Mouse (Mus musculus) limb, embryonic 13.5 days (tissue): ENCODE data around the gene Il23r. TPM values are rescaled to one million over a fixed set of nuclear protein-coding genes. Genes with fewer than 3 reads are reported as not detected.
"Not testable (repeated sequence)": the region's sequence is repeated elsewhere in the genome, so short reads cannot be mapped to it uniquely, and the experiment has no call there.

ENCODE experiments used
- ATAC-seq: fragments of 200-750 bp; cut with Nextera tagmentation; 2 replicates; pipeline ENCODE4 v1.8.0; 2017; ENCODE audit warnings: low read depth, moderate number of reproducible peaks, moderate TSS enrichment; ENCODE audit not compliant: low FRiP score
- H3K27ac ChIP-seq: fragments of 300-500 bp; sonication (generic); 2 replicates; pipeline ENCODE4 v1.5.1; 2015; ENCODE audit warnings: inconsistent platforms, mild to moderate bottlenecking, moderate library complexity
- H3K27me3 ChIP-seq: fragments of 300-500 bp; sonication (generic); 2 replicates; pipeline ENCODE4 v1.6.1; 2015; ENCODE audit warnings: mild to moderate bottlenecking, inconsistent platforms
- H3K36me3 ChIP-seq: fragments of 300-500 bp; sonication (generic); 2 replicates; pipeline ENCODE4 v1.6.1; 2015; ENCODE audit warnings: inconsistent platforms, mild to moderate bottlenecking, moderate library complexity
- H3K4me1 ChIP-seq: fragments of 300-500 bp; sonication (generic); 2 replicates; pipeline ENCODE4 v1.6.1; 2015; ENCODE audit warnings: inconsistent platforms
- H3K4me2 ChIP-seq: fragments of 300-500 bp; sonication (generic); replicated peaks from 2 replicates; pipeline ENCODE4 v1.6.1; 2015; ENCODE audit warnings: inconsistent platforms, mild to moderate bottlenecking, moderate library complexity
- H3K4me3 ChIP-seq: fragments of 300-500 bp; sonication (generic); 2 replicates; pipeline ENCODE4 v1.5.1; 2015; ENCODE audit warnings: moderate library complexity, mild to moderate bottlenecking, inconsistent platforms
- H3K9ac ChIP-seq: fragments of 300-500 bp; sonication (generic); 2 replicates; pipeline ENCODE4 v1.6.1; 2015; ENCODE audit warnings: mild to moderate bottlenecking, inconsistent platforms
- H3K9me3 ChIP-seq: fragments of 300-500 bp; sonication (generic); 2 replicates; pipeline ENCODE4 v1.6.1; 2016; ENCODE audit warnings: inconsistent platforms
- WGBS: fragments of 180-500 bp; shearing (Covaris S2); methylation state at CpG from one replicate; pipeline ENCODE4 v1.1.7; 2015; 5-methylcytosine and 5-hydroxymethylcytosine counted together
- polyA plus RNA-seq: library from polyadenylated mRNA; unstranded; fragments of >200 nt; fragmentation: Nextera tagmentation; extraction: Ambion mirVana; gene quantifications from 2 replicates; pipeline ENCODE4 v1.2.1, GENCODE M21; 2015

Gene Il23r
- not detected in 2 replicates for polyA plus RNA-seq

GRCm38 (mm10) chr6:67491755-67492154 lies at the start of gene Il23r:
Gene Il23r, minus strand, starts transcription at chr6:67491855.
- WGBS, result 77% methylated on average over 2 of the region's 2 CpGs
- H3K9ac ChIP-seq, result no peak within 1 kb of the TSS
- H3K4me1 ChIP-seq, result no peaks in the 10 kb centered on the region
- ATAC-seq, result no peak
- no peaks in the 10 kb centered on the region for H3K9me3 ChIP-seq
- no peak within 1 kb of the TSS for H3K4me2 ChIP-seq
- no peak within 1 kb of the TSS for H3K27ac ChIP-seq
- no peaks in the 10 kb centered on the region for H3K36me3 ChIP-seq
- H3K4me3 ChIP-seq, result no peak within 1 kb of the TSS
- no peaks in the 10 kb centered on the region for H3K27me3 ChIP-seq

- ATAC-seq, result no peak
- WGBS, result 4% methylated on average over 8 of the region's 8 CpGs
- peak within 1 kb of the TSS; percentile 50 for H3K9ac ChIP-seq
These were observed 44.1 kb upstream of the Il23r start, which contains the start of gene Tacstd2 for GRCm38 (mm10) chr6:67535777-67536054. Gene Tacstd2, minus strand, starts transcription at chr6:67535796.

GRCm38 (mm10) chr6:67535005-67535776 lies 43.5 kb upstream of the Il23r start:
- Histone ChIP-seq H3K27me3 (peaks cover 78% of the 10 kb centered on the region), H3K9ac (peak overlapping the region; percentile 50), H3K4me3 (peak overlapping the region; percentile 46), H3K4me2 (peak overlapping the region; percentile 73), H3K36me3 (no peaks in the 10 kb centered on the region), H3K4me1 (peaks cover 26% of the 10 kb centered on the region), H3K9me3 (no peaks in the 10 kb centered on the region), H3K27ac (no peak overlapping the region)
- under 1% methylated on average over 62 of the region's 62 CpGs for WGBS
- peak; percentile 46; the same call in 1 of the 2 replicates for ATAC-seq

More at GRCm38 (mm10) chr6:67535777-67536054, 44.1 kb upstream of the Il23r start, which contains the start of gene Tacstd2:
- H3K9me3 ChIP-seq, result no peaks in the 10 kb centered on the region
- peak within 1 kb of the TSS; percentile 73 for H3K4me2 ChIP-seq
- H3K27ac ChIP-seq, result no peak within 1 kb of the TSS
- H3K27me3 ChIP-seq, result peaks cover 72% of the 10 kb centered on the region
- peaks cover 26% of the 10 kb centered on the region for H3K4me1 ChIP-seq
- no peaks in the 10 kb centered on the region for H3K36me3 ChIP-seq
- peak within 1 kb of the TSS; percentile 46 for H3K4me3 ChIP-seq

- peaks cover 80% of the 10 kb centered on the region for H3K27me3 ChIP-seq
These were observed 42.7 kb upstream of the Il23r start for GRCm38 (mm10) chr6:67534191-67535004.

GRCm38 (mm10) chr6:67532665-67533440 lies 41.2 kb upstream of the Il23r start:
- H3K9me3 ChIP-seq, result no peaks in the 10 kb centered on the region
- H3K27ac ChIP-seq, result no peak overlapping the region
- peak overlapping the region; percentile 58 for H3K4me2 ChIP-seq
- H3K36me3 ChIP-seq, result no peaks in the 10 kb centered on the region
- WGBS, result 7% methylated on average over 29 of the region's 29 CpGs
- ATAC-seq, result peak; percentile 75
- H3K4me1 ChIP-seq, result peaks cover 26% of the 10 kb centered on the region
- no peak overlapping the region for H3K9ac ChIP-seq
- peaks cover 73% of the 10 kb centered on the region for H3K27me3 ChIP-seq
- H3K4me3 ChIP-seq, result peak overlapping the region; percentile 33

More at GRCm38 (mm10) chr6:67534191-67535004, 42.7 kb upstream of the Il23r start:
- Histone ChIP-seq H3K27ac (no peak overlapping the region), H3K4me2 (peak overlapping the region; percentile 73), H3K9ac (peak overlapping the region; percentile 50), H3K4me3 (peak overlapping the region; percentile 46), H3K36me3 (no peaks in the 10 kb centered on the region), H3K4me1 (peaks cover 26% of the 10 kb centered on the region), H3K9me3 (no peaks in the 10 kb centered on the region)
- ATAC-seq, result no peak
- WGBS, result 8% methylated on average over 31 of the region's 31 CpGs

GRCm38 (mm10) chr6:67531822-67532162 lies 40.1 kb upstream of the Il23r start:
- Histone ChIP-seq H3K27ac (no peak overlapping the region), H3K9me3 (no peaks in the 10 kb centered on the region), H3K9ac (no peak overlapping the region), H3K4me1 (peaks cover 26% of the 10 kb centered on the region), H3K36me3 (no peaks in the 10 kb centered on the region), H3K4me3 (no peak overlapping the region), H3K27me3 (peaks cover 66% of the 10 kb centered on the region), H3K4me2 (no peak overlapping the region)
- 64% methylated on average over 7 of the region's 7 CpGs for WGBS
- ATAC-seq, result no peak

- H3K4me3 ChIP-seq, result no peak overlapping the region
- peaks cover 26% of the 10 kb centered on the region for H3K4me1 ChIP-seq
- no peak overlapping the region for H3K27ac ChIP-seq
- H3K9ac ChIP-seq, result no peak overlapping the region
- no peak overlapping the region for H3K4me2 ChIP-seq
- H3K9me3 ChIP-seq, result no peaks in the 10 kb centered on the region
- no peaks in the 10 kb centered on the region for H3K36me3 ChIP-seq
- H3K27me3 ChIP-seq, result peaks cover 60% of the 10 kb centered on the region
- no peak for ATAC-seq
- 57% methylated on average over 9 of the region's 9 CpGs for WGBS
These were observed 39.6 kb upstream of the Il23r start for GRCm38 (mm10) chr6:67530992-67531821.

GRCm38 (mm10) chr6:67526356-67526755 lies 34.7 kb upstream of the Il23r start:
- Histone ChIP-seq H3K4me1 (no peaks in the 10 kb centered on the region), H3K27me3 (peaks cover 12% of the 10 kb centered on the region), H3K27ac (no peak overlapping the region), H3K9ac (no peak overlapping the region), H3K4me2 (no peak overlapping the region), H3K4me3 (no peak overlapping the region), H3K36me3 (no peaks in the 10 kb centered on the region), H3K9me3 (no peaks in the 10 kb centered on the region)
- WGBS, result 88% methylated on average over 5 of the region's 5 CpGs
- ATAC-seq, result no peak

GRCm38 (mm10) chr6:67510752-67511151 lies 19.1 kb upstream of the Il23r start:
- Histone ChIP-seq H3K4me3 (no peak overlapping the region), H3K4me2 (no peak overlapping the region), H3K9ac (no peak overlapping the region), H3K4me1 (no peaks in the 10 kb centered on the region), H3K27ac (no peak overlapping the region), H3K36me3 (no peaks in the 10 kb centered on the region), H3K27me3 (no peaks in the 10 kb centered on the region), H3K9me3 (no peaks in the 10 kb centered on the region)
- ATAC-seq, result no peak

GRCm38 (mm10) chr6:67501938-67502337 lies 10.3 kb upstream of the Il23r start:
- H3K4me3 ChIP-seq, H3K27ac ChIP-seq, H3K4me1 ChIP-seq, H3K9ac ChIP-seq, H3K4me2 ChIP-seq, H3K9me3 ChIP-seq, H3K36me3 ChIP-seq, H3K27me3 ChIP-seq: not testable (repeated sequence)
- 91% methylated on average over 2 of the region's 6 CpGs for WGBS
- peak; percentile 82; the same call in 1 of the 2 replicates for ATAC-seq

- Histone ChIP-seq H3K27ac (no peak overlapping the region), H3K27me3 (no peaks in the 10 kb centered on the region), H3K4me1 (no peaks in the 10 kb centered on the region), H3K4me2 (no peak overlapping the region), H3K9me3 (no peaks in the 10 kb centered on the region), H3K4me3 (no peak overlapping the region), H3K36me3 (no peaks in the 10 kb centered on the region), H3K9ac (no peak overlapping the region)
- 0 out of 2 replicates have a peak, but pooled peaks have one; percentile 40 for ATAC-seq
- WGBS, result 56% methylated on average over 2 of the region's 2 CpGs
These were observed 10.6 kb downstream of the Il23r start for GRCm38 (mm10) chr6:67481012-67481411.
